Mouse (Mus musculus): ENCODE measurements at regions not wholly inside any gene's neighbourhood (a gene's known extent, or its start where the extent isn't known, plus 50 kb on each side); places are given as distances from the start of the nearest gene placed in this dataset.

GRCm38 (mm10) chr2:12053404-12054164, 248.1 kb downstream of the Itga8 start:
- peak; percentile 57; the same call in 1 of the 2 replicates for ATAC-seq (replicated peaks; ENCODE audit: low FRiP score)
- no peak overlapping the region for H3K9ac ChIP-seq
- no peaks in the 10 kb centered on the region for H3K36me3 ChIP-seq
- no peaks in the 10 kb centered on the region for H3K27me3 ChIP-seq
- no peaks in the 10 kb centered on the region for H3K9me3 ChIP-seq (replicated peaks)
- H3K4me1 ChIP-seq: peaks cover 12% of the 10 kb centered on the region
- H3K27ac ChIP-seq: peak overlapping the region; percentile 85
- WGBS: 63% methylated on average over 8 of the region's 8 CpGs
- no peak overlapping the region for H3K4me2 ChIP-seq
- no peak overlapping the region for H3K4me3 ChIP-seq (replicated peaks)

- Histone ChIP-seq H3K36me3 (no peaks in the 10 kb centered on the region), H3K4me3 (replicated peaks) (no peak overlapping the region), H3K4me1 (peaks cover 12% of the 10 kb centered on the region), H3K9me3 (replicated peaks) (no peaks in the 10 kb centered on the region), H3K27ac (peak overlapping the region; percentile 85), H3K4me2 (no peak overlapping the region), H3K9ac (no peak overlapping the region), H3K27me3 (no peaks in the 10 kb centered on the region)
- ATAC-seq (replicated peaks; ENCODE audit: low FRiP score): no peak
- WGBS: 43% methylated on average over 3 of the region's 3 CpGs
Measured at GRCm38 (mm10) chr2:12054165-12054500, 247.6 kb downstream of the Itga8 start.
